In genomic region chr16:92646153-92646552, GRCm38 (mm10) we compare ENCODE assay signal across 14 mouse cellular contexts.
A peak's percentile ranks its signal among the peaks of the same experiment; 100 is the strongest.
DNase-seq lines count a peak whose midpoint lies in the region; ATAC-seq and TF ChIP-seq lines count a peak whose summit lies in the region.
"Had no signal": no experiment of that assay in that cellular context is flagged by ENCODE, and none has a peak within 500 bp of the region (broad histone marks: within the 10 kb centered on the region; RNA-seq: fewer than 3 reads in every experiment).

No protein-coding gene starts in this region.

- H3K36me3 ChIP-seq in forebrain, embryonic 10.5 days (replicated peaks), result no peaks in the 10 kb centered on the region
- H3K36me3 ChIP-seq in forebrain, embryonic 12.5 days (replicated peaks), result no peaks in the 10 kb centered on the region
- no peaks in the 10 kb centered on the region for H3K36me3 ChIP-seq in lung, embryonic 16.5 days (ENCODE audit: control insufficient read depth, insufficient read depth, low read length)
- no peaks in the 10 kb centered on the region for H3K36me3 ChIP-seq in limb, embryonic 12.5 days
- no peaks in the 10 kb centered on the region for H3K36me3 ChIP-seq in stomach, postnatal 0 days (ENCODE audit: control insufficient read depth, insufficient read depth, low read length)

- no peak for TF ChIP-seq EP300 in stomach, postnatal 0 days (optimal IDR thresholded peaks at IDR 0.05)

- DNase-seq in forebrain, embryonic 10.5 days (ENCODE audit: extremely low spot score, low spot score), result no peak
- DNase-seq in lung, postnatal 4 days, result no peak
- DNase-seq in stomach, postnatal 0 days (ENCODE audit: low spot score), result no peak
- no peak for DNase-seq in cerebellum, postnatal 14 days
- DNase-seq in urinary bladder, adult 2 months (ENCODE audit: low spot score), result no peak
- DNase-seq: B cell, adult 2 months; cerebellum, adult 8-10 months; kidney, adult 18-20 months had no signal

- no peaks in the 10 kb centered on the region; the same call in 1 of the 2 replicates for H3K9me3 ChIP-seq in forebrain, embryonic 10.5 days
- H3K9me3 ChIP-seq in forebrain, embryonic 12.5 days, result 0 out of 2 replicates have a peak, but pooled peaks cover 3% of the 10 kb centered on the region
- no peaks in the 10 kb centered on the region for H3K9me3 ChIP-seq in lung, embryonic 16.5 days (ENCODE audit: control insufficient read depth, low read length)
- H3K9me3 ChIP-seq in limb, embryonic 12.5 days, result no peaks in the 10 kb centered on the region
- no peaks in the 10 kb centered on the region for H3K9me3 ChIP-seq in stomach, postnatal 0 days (ENCODE audit: control insufficient read depth, low read length)
- H3K9me3 ChIP-seq: megakaryocyte, embryonic 14.5 days had no signal

- H3K27ac ChIP-seq in forebrain, embryonic 10.5 days, result peak overlapping the region; percentile 56; the same call in 1 of the 2 replicates
- H3K27ac ChIP-seq in forebrain, embryonic 12.5 days, result no peak overlapping the region
- peak overlapping the region; percentile 80 for H3K27ac ChIP-seq in lung, embryonic 16.5 days (ENCODE audit: low read length)
- peak overlapping the region; percentile 72 for H3K27ac ChIP-seq in limb, embryonic 12.5 days
- H3K27ac ChIP-seq in stomach, postnatal 0 days (replicated peaks), result peak overlapping the region; percentile 81
- H3K27ac ChIP-seq: hindbrain, embryonic 14.5 days; liver, embryonic 14.5 days had no signal

- 69% methylated on average over 13 of the region's 13 CpGs for WGBS in forebrain, embryonic 10.5 days
- 59% methylated on average over 13 of the region's 13 CpGs for WGBS in forebrain, embryonic 12.5 days
- WGBS in lung, embryonic 16.5 days, result 65% methylated on average over 13 of the region's 13 CpGs
- WGBS in limb, embryonic 12.5 days, result 67% methylated on average over 13 of the region's 13 CpGs
- 61% methylated on average over 13 of the region's 13 CpGs for WGBS in stomach, postnatal 0 days

- ATAC-seq in forebrain, embryonic 12.5 days (ENCODE audit: low FRiP score), result no peak
- peak; percentile 34; the same call in 1 of the 2 replicates for ATAC-seq in lung, embryonic 16.5 days (ENCODE audit: low read depth)
- ATAC-seq in limb, embryonic 12.5 days (ENCODE audit: insufficient number of reproducible peaks, insufficient read depth, low FRiP score, low TSS enrichment, low read depth), result no peak
- no peak for ATAC-seq in stomach, postnatal 0 days (ENCODE audit: low FRiP score, low TSS enrichment)

- H3K4me2 ChIP-seq in forebrain, embryonic 12.5 days, result no peak overlapping the region
- no peak overlapping the region for H3K4me2 ChIP-seq in lung, embryonic 16.5 days (ENCODE audit: low read depth, low read length)
- no peak overlapping the region for H3K4me2 ChIP-seq in limb, embryonic 12.5 days
- peak overlapping the region; percentile 15; the same call in 1 of the 2 replicates for H3K4me2 ChIP-seq in stomach, postnatal 0 days (replicated peaks; ENCODE audit: low read depth)
- H3K4me2 ChIP-seq: hindbrain, embryonic 14.5 days had no signal

- no peak overlapping the region for H3K9ac ChIP-seq in forebrain, embryonic 12.5 days
- 0 out of 2 replicates have a peak overlapping the region, but pooled peaks have one; percentile 29 for H3K9ac ChIP-seq in lung, embryonic 16.5 days (ENCODE audit: low read length)
- no peak overlapping the region for H3K9ac ChIP-seq in limb, embryonic 12.5 days (replicated peaks)
- peak overlapping the region; percentile 28; the same call in 1 of the 2 replicates for H3K9ac ChIP-seq in stomach, postnatal 0 days (ENCODE audit: low read length)
- H3K9ac ChIP-seq: hindbrain, embryonic 14.5 days; liver, embryonic 14.5 days had no signal

- H3K4me3 ChIP-seq in forebrain, embryonic 10.5 days, result no peak overlapping the region
- H3K4me3 ChIP-seq in forebrain, embryonic 12.5 days (replicated peaks), result no peak overlapping the region
- no peak overlapping the region for H3K4me3 ChIP-seq in lung, embryonic 16.5 days (ENCODE audit: low read length)
- H3K4me3 ChIP-seq in limb, embryonic 12.5 days (replicated peaks), result no peak overlapping the region
- no peak overlapping the region for H3K4me3 ChIP-seq in stomach, postnatal 0 days (ENCODE audit: low read depth, low read length)
- H3K4me3 ChIP-seq: megakaryocyte, embryonic 14.5 days had no signal

- H3K4me1 ChIP-seq in forebrain, embryonic 10.5 days, result peaks cover 29% of the 10 kb centered on the region
- H3K4me1 ChIP-seq in forebrain, embryonic 12.5 days, result peaks cover 12% of the 10 kb centered on the region
- H3K4me1 ChIP-seq in lung, embryonic 16.5 days (replicated peaks; ENCODE audit: control insufficient read depth, insufficient read depth, low read length), result peaks cover 32% of the 10 kb centered on the region
- H3K4me1 ChIP-seq in limb, embryonic 12.5 days (replicated peaks), result peaks cover 34% of the 10 kb centered on the region
- H3K4me1 ChIP-seq in stomach, postnatal 0 days (replicated peaks; ENCODE audit: control insufficient read depth, insufficient read depth), result peaks cover 3% of the 10 kb centered on the region; the same call in 1 of the 2 replicates

- peaks cover 11% of the 10 kb centered on the region; the same call in 1 of the 2 replicates for H3K27me3 ChIP-seq in forebrain, embryonic 10.5 days (ENCODE audit: poor library complexity, severe bottlenecking)
- peaks cover 9% of the 10 kb centered on the region for H3K27me3 ChIP-seq in forebrain, embryonic 12.5 days
- no peaks in the 10 kb centered on the region for H3K27me3 ChIP-seq in lung, embryonic 16.5 days (ENCODE audit: control insufficient read depth, insufficient read depth, low read depth, low read length)
- no peaks in the 10 kb centered on the region; the same call in 1 of the 2 replicates for H3K27me3 ChIP-seq in limb, embryonic 12.5 days
- H3K27me3 ChIP-seq in stomach, postnatal 0 days (ENCODE audit: control insufficient read depth, insufficient read depth, low read length), result no peaks in the 10 kb centered on the region
- H3K27me3 ChIP-seq: megakaryocyte, embryonic 14.5 days had no signal

- TF ChIP-seq CTCF in stomach, postnatal 0 days (IDR thresholded peaks at IDR 0.05; ENCODE audit: low read depth), result no peak

Comparison
In these comparisons a context has a peak if more than half of its experiments do, and no peak if none do; other contexts are left out.
1. H3K9ac ChIP-seq: peak in lung, embryonic 16.5 days (single experiment) and stomach, postnatal 0 days (single experiment); none in forebrain, embryonic 12.5 days (single experiment) and limb, embryonic 12.5 days (single experiment).